Mouse (Mus musculus) lung, embryonic 14.5 days (tissue): ENCODE results near the gene Akap7. TPM values are rescaled to one million over a fixed set of nuclear protein-coding genes. Genes with fewer than 3 reads are reported as not detected.

Experiments
- ATAC-seq: fragments of 200-750 bp; cut with Nextera tagmentation; 2 replicates; pipeline ENCODE4 v1.8.0; 2017; ENCODE audit warnings: mild to moderate bottlenecking, moderate TSS enrichment, moderate library complexity; ENCODE audit not compliant: insufficient read depth
- DNase-seq: peaks from one replicate; pipeline ENCODE4 v3.0.0-alpha.2; 2015
- H3K27ac ChIP-seq: fragments of 300-500 bp; sonication (generic); 2 replicates; pipeline ENCODE4 v1.5.1; 2014; ENCODE audit warnings: low read depth, mild to moderate bottlenecking, moderate library complexity
- H3K27me3 ChIP-seq: fragments of 300-500 bp; sonication (generic); 2 replicates; pipeline ENCODE4 v1.6.1; 2014; ENCODE audit warnings: low read length, control low read depth; ENCODE audit not compliant: insufficient read depth
- H3K36me3 ChIP-seq: fragments of 300-500 bp; sonication (generic); 2 replicates; pipeline ENCODE4 v1.6.1; 2014; ENCODE audit warnings: control low read depth; ENCODE audit not compliant: insufficient read depth
- H3K4me1 ChIP-seq: fragments of 300-500 bp; sonication (generic); 2 replicates; pipeline ENCODE4 v1.6.1; 2014; ENCODE audit warnings: antibody characterized with exemption, control low read depth; ENCODE audit not compliant: insufficient read depth
- H3K4me2 ChIP-seq: fragments of 300-500 bp; sonication (generic); 2 replicates; pipeline ENCODE4 v1.6.1; 2014; ENCODE audit warnings: mild to moderate bottlenecking
- H3K4me3 ChIP-seq: fragments of 300-500 bp; sonication (generic); 2 replicates; pipeline ENCODE4 v1.5.1; 2014; ENCODE audit warnings: low read depth, low read length
- H3K9ac ChIP-seq: fragments of 300-500 bp; sonication (generic); 2 replicates; pipeline ENCODE4 v1.6.1; 2014
- H3K9me3 ChIP-seq: fragments of 300-500 bp; sonication (generic); 2 replicates; pipeline ENCODE4 v1.6.1; 2016; ENCODE audit warnings: low read depth, low read length, control low read depth
- CTCF ChIP-seq: IDR thresholded peaks from 2 replicates; pipeline ENCODE4 v1.5.1; 2016; ENCODE audit warnings: antibody characterized with exemption, low read depth
- WGBS: fragments of 180-500 bp; shearing (Covaris S2); extraction: QIAGEN DNeasy Blood & Tissue Kit; methylation state at CpG from one replicate; pipeline ENCODE4 v1.1.7; 2014; 5-methylcytosine and 5-hydroxymethylcytosine counted together
- polyA plus RNA-seq: library from polyadenylated mRNA; unstranded; fragments of >200 nt; fragmentation: Nextera tagmentation; extraction: Ambion mirVana; gene quantifications from 2 replicates; pipeline ENCODE4 v1.2.1, GENCODE M21; 2014

Akap7 gene
- polyA plus RNA-seq, 1 experiment from 2014 or later, result 27.7 TPM

DNA sequence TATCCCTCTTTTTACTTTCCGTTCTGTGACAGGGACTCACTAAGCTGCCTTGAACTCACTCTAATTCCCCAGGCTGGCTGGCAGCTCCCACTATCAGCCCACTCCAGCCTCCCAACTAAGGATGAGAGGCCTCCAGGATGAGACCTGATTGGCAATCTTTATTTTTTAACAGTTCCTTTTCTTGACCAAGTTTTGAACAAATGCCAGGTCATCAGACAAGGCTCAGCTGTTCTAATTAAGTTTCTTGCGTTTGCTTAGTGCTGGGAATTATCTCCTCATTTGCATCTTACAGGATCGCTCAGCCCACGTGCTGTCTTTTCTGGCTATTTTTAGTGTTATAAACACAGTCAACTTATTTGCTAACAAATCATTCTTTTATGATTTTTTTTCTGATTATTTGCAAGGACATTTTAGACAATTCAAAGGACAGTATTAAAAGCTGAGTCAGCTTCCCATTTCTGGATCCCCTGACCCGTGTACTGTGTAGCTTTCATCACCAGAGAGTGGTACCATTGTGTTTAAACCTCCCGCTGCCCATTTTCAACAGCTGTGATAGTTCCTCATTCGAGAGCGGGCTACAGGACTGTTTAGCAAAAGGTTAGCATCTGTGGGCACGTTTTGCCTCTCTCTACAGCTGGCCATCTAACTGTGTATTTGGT, 4.0 kb upstream of the Akap7 start:
- TF ChIP-seq CTCF, result no peak
- no peaks in the 10 kb centered on the region for H3K27me3 ChIP-seq
- H3K9me3 ChIP-seq, result no peaks in the 10 kb centered on the region
- H3K36me3 ChIP-seq, result no peaks in the 10 kb centered on the region
- 53% methylated on average over 9 of the region's 9 CpGs for WGBS
- no peaks in the 10 kb centered on the region for H3K4me1 ChIP-seq
- no peak overlapping the region for H3K4me2 ChIP-seq
- DNase-seq (peak; percentile 43), ATAC-seq (0 out of 2 replicates have a peak, but pooled peaks have one; percentile 31)
- no peak overlapping the region for H3K4me3 ChIP-seq
- H3K27ac ChIP-seq, result no peak overlapping the region
- no peak overlapping the region for H3K9ac ChIP-seq

DNA sequence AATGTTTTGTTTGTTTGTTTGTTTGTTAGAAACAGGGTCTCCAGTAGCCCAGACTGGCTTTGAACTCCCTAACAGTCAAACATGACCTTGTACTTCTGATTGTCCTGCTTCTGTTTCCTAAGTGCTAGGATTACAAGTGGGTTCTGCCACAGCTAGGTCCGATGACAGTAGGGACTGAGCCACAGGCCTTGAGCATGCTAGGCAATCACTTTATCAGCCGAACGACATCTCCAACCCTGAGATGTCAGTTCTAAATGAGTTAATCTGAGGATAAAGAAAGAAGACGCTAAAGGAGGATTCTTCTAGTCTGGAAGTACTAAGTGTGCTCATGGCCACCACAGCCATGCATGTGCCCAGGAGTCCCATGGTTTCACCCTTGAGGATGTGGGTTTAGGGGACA, 3.1 kb upstream of the Akap7 start:
- Histone ChIP-seq H3K9ac (no peak overlapping the region), H3K4me1 (no peaks in the 10 kb centered on the region), H3K36me3 (no peaks in the 10 kb centered on the region), H3K27me3 (no peaks in the 10 kb centered on the region), H3K4me2 (no peak overlapping the region), H3K27ac (no peak overlapping the region), H3K4me3 (no peak overlapping the region), H3K9me3 (no peaks in the 10 kb centered on the region)
- ATAC-seq (no peak), DNase-seq (no peak)
- no peak for TF ChIP-seq CTCF
- 80% methylated on average over 4 of the region's 4 CpGs for WGBS

DNA sequence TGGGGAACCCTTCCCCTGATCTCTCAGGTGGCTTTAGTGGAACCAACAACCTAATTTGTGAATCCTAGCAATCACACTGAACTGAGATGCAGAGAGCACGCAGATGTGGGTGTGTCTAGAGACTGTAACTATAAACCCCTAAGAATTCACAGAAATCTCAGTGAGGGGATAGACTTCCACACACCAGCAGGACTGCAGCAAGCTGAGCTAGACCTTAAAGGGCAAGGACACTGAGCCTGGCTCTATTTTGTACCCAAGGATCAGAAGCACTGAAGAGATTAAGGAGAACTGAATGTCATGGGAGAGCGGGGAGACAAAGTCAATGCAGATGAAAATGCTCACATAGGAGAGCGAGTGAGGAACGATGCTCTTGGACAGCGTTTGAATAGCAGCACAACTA, 2.3 kb upstream of the Akap7 start:
- no peaks in the 10 kb centered on the region for H3K4me1 ChIP-seq
- no peaks in the 10 kb centered on the region for H3K9me3 ChIP-seq
- H3K27ac ChIP-seq, result no peak overlapping the region
- no peak overlapping the region for H3K4me2 ChIP-seq
- H3K27me3 ChIP-seq, result no peaks in the 10 kb centered on the region
- no peak for TF ChIP-seq CTCF
- ATAC-seq (no peak), DNase-seq (no peak)
- no peak overlapping the region for H3K4me3 ChIP-seq
- WGBS, result 90% methylated on average over 5 of the region's 5 CpGs
- no peaks in the 10 kb centered on the region for H3K36me3 ChIP-seq
- no peak overlapping the region for H3K9ac ChIP-seq

DNA sequence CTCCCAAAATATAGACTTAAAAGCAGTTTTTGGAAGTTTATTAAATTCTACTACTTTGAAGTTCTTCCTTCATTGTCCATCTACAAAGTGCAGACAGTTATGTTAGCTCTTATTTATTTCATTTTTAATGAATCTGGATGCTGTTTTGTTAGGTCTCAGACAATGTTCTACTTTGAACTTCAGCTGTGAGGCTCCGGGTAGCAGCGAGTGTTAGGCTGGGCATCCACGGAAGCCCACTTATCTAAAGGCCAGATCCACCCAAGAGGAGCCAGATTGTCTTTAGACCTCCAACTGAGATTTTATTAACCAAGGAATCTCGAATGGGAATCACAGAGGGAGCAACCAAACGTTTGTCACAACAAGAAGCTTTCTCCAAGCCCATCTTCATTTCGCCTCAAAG, 2.5 kb downstream of the Akap7 start:
- no peak overlapping the region for H3K4me3 ChIP-seq
- WGBS, result 45% methylated on average over 6 of the region's 6 CpGs

DNA sequence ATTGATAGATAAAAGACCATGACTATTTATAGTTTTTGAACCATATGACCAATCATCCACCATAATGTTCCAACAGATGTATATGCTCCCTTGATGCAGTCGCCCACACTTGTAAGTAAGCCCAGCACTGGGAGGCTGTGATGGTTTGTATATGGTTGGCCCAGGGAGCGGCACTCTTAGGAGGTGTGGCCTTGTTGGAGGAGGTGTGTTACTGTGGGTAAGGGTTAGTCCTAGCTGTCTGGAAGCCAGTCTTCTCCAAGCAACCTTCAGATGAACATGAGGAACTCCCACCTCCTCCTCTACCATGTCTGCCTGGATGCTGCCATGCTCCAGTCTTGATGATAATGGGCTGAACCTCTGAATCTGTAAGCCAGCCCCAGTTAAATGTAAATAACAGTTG, 3.1 kb downstream of the Akap7 start:
- no peaks in the 10 kb centered on the region for H3K27me3 ChIP-seq
- TF ChIP-seq CTCF, result no peak
- DNase-seq, result no peak
- no peaks in the 10 kb centered on the region for H3K4me1 ChIP-seq
- no peak overlapping the region for H3K27ac ChIP-seq
- 87% methylated on average over 2 of the region's 2 CpGs for WGBS
- H3K4me2 ChIP-seq, result no peak overlapping the region
- no peaks in the 10 kb centered on the region for H3K36me3 ChIP-seq
- ATAC-seq, result peak; percentile 19; the same call in 1 of the 2 replicates
- H3K9me3 ChIP-seq, result no peaks in the 10 kb centered on the region
- no peak overlapping the region for H3K9ac ChIP-seq
- H3K4me3 ChIP-seq, result no peak overlapping the region

More for the DNA sequence above, 2.5 kb downstream of the Akap7 start:
- Histone ChIP-seq H3K27me3 (no peaks in the 10 kb centered on the region), H3K9ac (no peak overlapping the region), H3K27ac (peak overlapping the region; percentile 46; the same call in 1 of the 2 replicates), H3K9me3 (no peaks in the 10 kb centered on the region), H3K36me3 (no peaks in the 10 kb centered on the region), H3K4me1 (no peaks in the 10 kb centered on the region), H3K4me2 (no peak overlapping the region)
- no peak for TF ChIP-seq CTCF
- ATAC-seq, result peak; percentile 55; the same call in 1 of the 2 replicates
- no peak for DNase-seq

DNA sequence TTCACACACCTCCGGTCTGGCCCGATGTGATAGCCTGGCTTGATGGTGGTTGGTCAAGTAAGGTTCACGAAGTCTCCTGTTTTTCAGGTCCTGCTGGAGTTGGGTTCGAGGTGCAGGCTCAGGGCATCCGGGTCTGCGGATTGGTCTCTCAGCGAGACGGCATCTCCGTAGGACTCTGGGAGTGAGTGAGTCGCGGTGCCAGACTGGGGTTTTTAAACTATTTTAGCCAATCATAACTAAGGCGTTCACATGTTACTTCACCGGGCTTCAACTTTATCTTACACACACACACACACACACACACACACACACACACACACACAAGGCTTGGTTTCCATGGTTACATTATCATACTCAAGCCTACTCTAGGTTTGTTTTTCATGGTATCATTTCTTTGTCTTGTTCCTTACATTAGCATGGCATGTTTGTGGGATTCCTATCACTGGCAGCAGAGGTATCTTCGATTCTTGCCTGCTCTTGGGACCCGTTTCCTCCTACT, 8.6 kb downstream of the Akap7 start:
- 88% methylated on average over 15 of the region's 15 CpGs for WGBS
- DNase-seq (no peak), ATAC-seq (no peak)
- no peak overlapping the region for H3K9ac ChIP-seq
- H3K36me3 ChIP-seq, result no peaks in the 10 kb centered on the region
- no peaks in the 10 kb centered on the region for H3K9me3 ChIP-seq
- H3K27ac ChIP-seq, result no peak overlapping the region
- H3K4me1 ChIP-seq, result peaks cover 6% of the 10 kb centered on the region; the same call in 1 of the 2 replicates
- H3K4me3 ChIP-seq, result peak overlapping the region; percentile 62; the same call in 1 of the 2 replicates
- H3K4me2 ChIP-seq, result no peak overlapping the region
- no peak for TF ChIP-seq CTCF
- H3K27me3 ChIP-seq, result no peaks in the 10 kb centered on the region

DNA sequence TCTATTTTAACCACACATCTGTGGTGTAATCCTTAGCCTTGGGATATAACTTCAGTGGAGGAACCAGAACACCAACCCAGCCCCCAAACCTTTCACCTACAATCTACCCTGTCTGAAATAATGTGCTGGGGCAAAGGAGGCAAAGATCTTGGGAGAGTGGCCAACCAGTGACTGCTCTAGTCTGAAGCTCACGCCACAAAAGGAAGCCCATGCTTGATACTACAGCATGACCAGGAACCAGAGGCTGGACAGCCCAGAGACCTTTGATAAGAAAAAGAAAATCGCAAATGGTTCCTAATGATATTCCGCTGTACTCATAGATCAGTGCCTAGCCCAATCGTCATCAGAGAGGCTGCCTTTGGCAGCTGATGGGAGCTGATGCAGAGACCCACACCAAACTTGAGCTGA, 9.4 kb downstream of the Akap7 start:
- Histone ChIP-seq H3K36me3 (no peaks in the 10 kb centered on the region), H3K4me1 (peaks cover 6% of the 10 kb centered on the region; the same call in 1 of the 2 replicates), H3K4me3 (peak overlapping the region; percentile 62), H3K9me3 (no peaks in the 10 kb centered on the region), H3K27ac (peak overlapping the region; percentile 97), H3K4me2 (peak overlapping the region; percentile 68), H3K27me3 (no peaks in the 10 kb centered on the region), H3K9ac (peak overlapping the region; percentile 78)
- ATAC-seq, result no peak
- TF ChIP-seq CTCF, result no peak
- DNase-seq, result peak; percentile 19
- WGBS, result 70% methylated on average over 4 of the region's 4 CpGs
